Mouse (Mus musculus): ENCODE data around the gene Gphb5. TPM values are rescaled to one million over a fixed set of nuclear protein-coding genes. Genes with fewer than 3 reads are reported as not detected.

Gene Gphb5
- polyA plus RNA-seq, 1 experiment from 2014 or later: not detected

GRCm38 (mm10) chr12:75387846-75388245 is 28.7 kb downstream of the Gphb5 start:
- DNase-seq (ENCODE audit: low spot score): no peak
- no peak overlapping the region for H3K4me3 ChIP-seq
- H3K9me3 ChIP-seq: no peaks in the 10 kb centered on the region
- no peak overlapping the region for H3K27ac ChIP-seq
- H3K4me1 ChIP-seq (replicated peaks): no peaks in the 10 kb centered on the region
- no peaks in the 10 kb centered on the region for H3K36me3 ChIP-seq
- WGBS: 93% methylated on average over 15 of the region's 15 CpGs
- no peaks in the 10 kb centered on the region for H3K27me3 ChIP-seq (ENCODE audit: insufficient read depth, poor library complexity, severe bottlenecking)

- H3K4me3 ChIP-seq: no peak overlapping the region
- H3K27me3 ChIP-seq (ENCODE audit: insufficient read depth, poor library complexity, severe bottlenecking): no peaks in the 10 kb centered on the region
- 80% methylated on average over 8 of the region's 8 CpGs for WGBS
- no peaks in the 10 kb centered on the region for H3K4me1 ChIP-seq (replicated peaks)
- no peak overlapping the region for H3K27ac ChIP-seq
- H3K9me3 ChIP-seq: no peaks in the 10 kb centered on the region
- H3K36me3 ChIP-seq: no peaks in the 10 kb centered on the region
- DNase-seq (ENCODE audit: low spot score): no peak
Observed at GRCm38 (mm10) chr12:75387156-75387555, 29.4 kb downstream of the Gphb5 start.

GRCm38 (mm10) chr12:75386731-75387130 is 29.9 kb downstream of the Gphb5 start:
- H3K36me3 ChIP-seq: no peaks in the 10 kb centered on the region
- no peak overlapping the region for H3K27ac ChIP-seq
- 91% methylated on average over 9 of the region's 9 CpGs for WGBS
- no peak overlapping the region for H3K4me3 ChIP-seq
- DNase-seq (ENCODE audit: low spot score): no peak
- no peaks in the 10 kb centered on the region for H3K27me3 ChIP-seq (ENCODE audit: insufficient read depth, poor library complexity, severe bottlenecking)
- H3K9me3 ChIP-seq: no peaks in the 10 kb centered on the region
- H3K4me1 ChIP-seq (replicated peaks): no peaks in the 10 kb centered on the region

DNA sequence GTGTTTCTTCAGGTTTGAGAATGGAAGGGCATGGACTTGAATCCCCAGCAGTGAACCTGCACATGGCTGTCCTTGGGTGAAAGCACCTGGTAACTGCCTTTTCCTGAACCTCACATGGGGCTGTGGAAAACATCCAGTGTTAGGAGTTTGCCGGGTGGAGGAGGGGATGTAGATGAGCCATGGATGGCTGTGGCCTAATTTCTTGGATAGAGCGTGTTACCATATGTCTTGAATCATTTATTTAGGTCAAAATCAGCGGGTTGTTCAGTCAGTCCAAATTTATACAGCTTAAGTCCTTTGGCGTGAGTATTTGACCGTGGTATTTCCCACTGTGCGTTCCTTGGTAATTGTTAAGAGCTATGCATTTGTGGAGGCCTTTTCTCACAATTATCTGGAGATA is 40.5 kb downstream of the Gphb5 start:
- Histone ChIP-seq H3K36me3 (no peaks in the 10 kb centered on the region), H3K4me1 (replicated peaks) (no peaks in the 10 kb centered on the region), H3K27me3 (ENCODE audit: insufficient read depth, poor library complexity, severe bottlenecking) (no peaks in the 10 kb centered on the region), H3K9me3 (no peaks in the 10 kb centered on the region), H3K4me3 (no peak overlapping the region), H3K27ac (no peak overlapping the region)
- DNase-seq (ENCODE audit: low spot score): no peak
- 95% methylated on average over 6 of the region's 6 CpGs for WGBS

GRCm38 (mm10) chr12:75375060-75375459 is 41.5 kb downstream of the Gphb5 start:
- no peak overlapping the region for H3K27ac ChIP-seq
- DNase-seq (ENCODE audit: low spot score): no peak
- no peak overlapping the region for H3K4me3 ChIP-seq
- WGBS: 92% methylated on average over 12 of the region's 12 CpGs
- H3K9me3 ChIP-seq: no peaks in the 10 kb centered on the region
- H3K36me3 ChIP-seq: no peaks in the 10 kb centered on the region
- H3K27me3 ChIP-seq (ENCODE audit: insufficient read depth, poor library complexity, severe bottlenecking): no peaks in the 10 kb centered on the region
- H3K4me1 ChIP-seq (replicated peaks): no peaks in the 10 kb centered on the region

DNA sequence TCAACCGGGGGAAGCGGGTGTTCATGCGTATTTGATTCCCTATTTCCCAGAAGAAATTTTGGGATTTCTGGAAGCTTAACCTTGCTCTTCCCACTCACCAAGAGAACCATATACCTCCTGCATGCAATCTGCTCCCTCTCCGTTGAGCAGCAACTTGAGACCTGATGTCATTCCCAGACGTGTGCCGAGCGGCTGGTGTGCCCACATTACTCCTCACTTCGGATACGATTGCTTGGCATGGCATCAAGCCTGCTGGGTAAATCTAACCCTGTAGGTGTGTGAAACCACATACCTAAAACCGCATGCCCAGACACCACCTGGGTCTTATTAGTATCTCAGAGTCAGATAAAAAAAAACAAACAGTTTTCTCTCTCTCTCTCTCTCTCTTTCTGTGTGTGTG is 42.1 kb downstream of the Gphb5 start:
- Histone ChIP-seq H3K4me1 (replicated peaks) (no peaks in the 10 kb centered on the region), H3K27me3 (ENCODE audit: insufficient read depth, poor library complexity, severe bottlenecking) (no peaks in the 10 kb centered on the region), H3K27ac (no peak overlapping the region), H3K9me3 (no peaks in the 10 kb centered on the region), H3K36me3 (no peaks in the 10 kb centered on the region), H3K4me3 (no peak overlapping the region)
- 96% methylated on average over 10 of the region's 10 CpGs for WGBS
- DNase-seq (ENCODE audit: low spot score): no peak

GRCm38 (mm10) chr12:75369418-75369851 is 47.1 kb downstream of the Gphb5 start:
- 72% methylated on average over 2 of the region's 2 CpGs for WGBS

GRCm38 (mm10) chr12:75368527-75368926 is 48.1 kb downstream of the Gphb5 start:
- H3K4me3 ChIP-seq: no peak overlapping the region
- no peak overlapping the region for H3K27ac ChIP-seq
- DNase-seq (ENCODE audit: low spot score): no peak
- H3K27me3 ChIP-seq (ENCODE audit: insufficient read depth, poor library complexity, severe bottlenecking): no peaks in the 10 kb centered on the region
- WGBS: 82% methylated on average over 5 of the region's 5 CpGs
- no peaks in the 10 kb centered on the region for H3K36me3 ChIP-seq
- H3K4me1 ChIP-seq (replicated peaks): no peaks in the 10 kb centered on the region
- H3K9me3 ChIP-seq: no peaks in the 10 kb centered on the region

More at GRCm38 (mm10) chr12:75369418-75369851, 47.1 kb downstream of the Gphb5 start:
- Histone ChIP-seq H3K4me1 (replicated peaks) (no peaks in the 10 kb centered on the region), H3K36me3 (no peaks in the 10 kb centered on the region), H3K27me3 (ENCODE audit: insufficient read depth, poor library complexity, severe bottlenecking) (no peaks in the 10 kb centered on the region), H3K27ac (no peak overlapping the region), H3K4me3 (no peak overlapping the region), H3K9me3 (no peaks in the 10 kb centered on the region)
- DNase-seq (ENCODE audit: low spot score): no peak

- Histone ChIP-seq H3K4me3 (no peak overlapping the region), H3K4me1 (replicated peaks) (no peaks in the 10 kb centered on the region), H3K27me3 (ENCODE audit: insufficient read depth, poor library complexity, severe bottlenecking) (no peaks in the 10 kb centered on the region), H3K9me3 (no peaks in the 10 kb centered on the region), H3K36me3 (no peaks in the 10 kb centered on the region), H3K27ac (no peak overlapping the region)
- WGBS: 89% methylated on average over 6 of the region's 6 CpGs
- no peak for DNase-seq (ENCODE audit: low spot score)
Observed at GRCm38 (mm10) chr12:75367371-75367770, 49.2 kb downstream of the Gphb5 start.

- Histone ChIP-seq H3K36me3 (no peaks in the 10 kb centered on the region), H3K4me3 (no peak overlapping the region), H3K27ac (no peak overlapping the region), H3K27me3 (ENCODE audit: insufficient read depth, poor library complexity, severe bottlenecking) (no peaks in the 10 kb centered on the region), H3K4me1 (replicated peaks) (no peaks in the 10 kb centered on the region), H3K9me3 (no peaks in the 10 kb centered on the region)
- no peak for DNase-seq (ENCODE audit: low spot score)
- WGBS: 90% methylated on average over 14 of the region's 14 CpGs
Observed at GRCm38 (mm10) chr12:75365621-75366124, 50.9 kb downstream of the Gphb5 start.

DNA sequence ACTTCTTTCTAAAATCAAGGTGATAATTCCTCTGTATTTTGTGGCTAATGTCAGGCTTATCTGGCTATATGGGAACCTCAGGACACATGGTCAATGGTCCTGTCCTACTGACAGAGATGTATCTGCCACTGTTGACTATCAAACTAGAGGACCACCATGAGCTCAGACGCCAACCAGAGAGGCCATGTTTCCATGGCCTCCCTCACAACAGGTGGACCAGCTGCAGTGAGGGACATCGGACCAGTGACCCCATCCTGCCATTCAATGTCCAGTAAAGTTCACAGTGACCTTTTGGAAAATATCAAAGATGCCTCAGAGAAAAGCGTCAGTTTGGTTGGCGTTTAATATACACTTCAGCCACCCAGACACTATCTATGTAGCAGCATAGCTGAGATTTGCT is 52.2 kb downstream of the Gphb5 start:
- Histone ChIP-seq H3K27me3 (ENCODE audit: insufficient read depth, poor library complexity, severe bottlenecking) (no peaks in the 10 kb centered on the region), H3K4me3 (no peak overlapping the region), H3K36me3 (no peaks in the 10 kb centered on the region), H3K27ac (no peak overlapping the region), H3K4me1 (replicated peaks) (0 out of 2 replicates have a peak, but pooled peaks cover 5% of the 10 kb centered on the region), H3K9me3 (no peaks in the 10 kb centered on the region)
- DNase-seq (ENCODE audit: low spot score): no peak
- 96% methylated on average over 4 of the region's 4 CpGs for WGBS

DNA sequence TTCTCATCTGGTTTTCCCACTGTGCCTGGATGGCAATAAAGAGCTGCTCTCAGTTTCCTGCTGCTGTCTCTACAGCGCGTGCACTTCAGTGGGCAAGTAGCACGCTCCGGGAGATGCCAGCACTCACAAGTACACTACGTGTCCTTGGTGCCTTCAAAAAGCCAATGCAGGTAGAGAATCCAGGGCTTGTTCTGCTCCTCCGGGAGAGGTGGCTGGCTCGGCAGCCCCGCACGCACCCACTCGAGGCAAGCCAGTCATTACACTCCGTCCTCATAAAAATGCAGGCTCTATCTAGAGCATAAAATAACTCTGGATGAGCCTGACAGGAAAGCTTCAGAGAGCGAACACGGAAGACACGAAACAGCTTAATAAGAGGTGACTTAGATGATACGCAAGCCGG is 54.1 kb downstream of the Gphb5 start:
- DNase-seq (ENCODE audit: low spot score): no peak
- no peaks in the 10 kb centered on the region for H3K36me3 ChIP-seq
- no peak overlapping the region for H3K27ac ChIP-seq
- H3K4me1 ChIP-seq (replicated peaks): 0 out of 2 replicates have a peak, but pooled peaks cover 5% of the 10 kb centered on the region
- WGBS: 93% methylated on average over 16 of the region's 16 CpGs
- H3K4me3 ChIP-seq: no peak overlapping the region
- H3K9me3 ChIP-seq: no peaks in the 10 kb centered on the region
- no peaks in the 10 kb centered on the region for H3K27me3 ChIP-seq (ENCODE audit: insufficient read depth, poor library complexity, severe bottlenecking)

Measured in hindbrain, embryonic 10.5 days (tissue).